Mouse (Mus musculus) megakaryocyte, embryonic 14.5 days (primary cell): ENCODE data around the gene Snf8.

ENCODE experiments used
- FLI1 ChIP-seq: IDR thresholded peaks from 2 replicates; pipeline ENCODE4 v1.6.1; 2012; ENCODE audit warnings: low read length, inconsistent platforms, mixed read lengths
- GATA1 ChIP-seq: IDR thresholded peaks from 3 replicates; pipeline ENCODE4 v1.6.1; 2012; ENCODE audit warnings: mixed read lengths, low read length, inconsistent platforms, borderline replicate concordance

DNA sequence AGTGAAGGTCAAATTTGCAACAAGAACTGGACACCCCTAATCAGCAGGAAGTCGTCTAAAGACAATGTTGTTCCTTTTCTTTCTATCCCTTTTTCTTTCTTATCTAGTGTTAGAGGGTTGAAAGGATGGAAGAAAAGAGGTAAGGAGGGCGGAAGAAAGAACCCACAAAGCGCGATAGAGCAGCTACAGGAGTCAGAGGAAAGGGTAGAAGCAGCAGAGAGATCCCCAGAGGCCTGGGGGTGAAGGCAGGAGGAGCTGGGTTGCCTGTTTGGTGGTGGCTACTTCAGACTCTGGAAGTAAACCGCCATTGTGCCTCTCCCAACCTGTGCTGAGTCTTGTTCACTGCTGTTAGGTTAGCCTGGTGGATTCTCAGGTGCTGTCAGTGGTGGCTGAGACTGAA, 6.6 kb upstream of the Snf8 start:
- TF ChIP-seq GATA1 (no peak), FLI1 (no peak)
